18 mouse cellular contexts compared by ENCODE assay signal in genomic region chr1:154678989-154679388, GRCm38 (mm10).
"Had no signal": no experiment of that assay in that cellular context is flagged by ENCODE, and none has a peak within 500 bp of the region (broad histone marks: within the 10 kb centered on the region; RNA-seq: fewer than 3 reads in every experiment).

No protein-coding gene starts in this region.

- H3K27me3 ChIP-seq: megakaryocyte, embryonic 14.5 days; neural tube, embryonic 13.5 days; neural tube, embryonic 15.5 days had no signal

- ATAC-seq: liver, postnatal 0 days had no signal

- H3K27ac ChIP-seq: neural tube, embryonic 13.5 days; neural tube, embryonic 15.5 days had no signal

- H3K4me1 ChIP-seq: megakaryocyte, embryonic 14.5 days; neural tube, embryonic 13.5 days; neural tube, embryonic 15.5 days had no signal

- DNase-seq: liver, postnatal 0 days; lung, embryonic 14.5 days; lung, postnatal 10 days; lung, postnatal 4 days; midbrain, embryonic 14.5 days; retina, postnatal 1 day; right cerebral cortex, adult 18-20 months; right cerebral cortex, postnatal 25 days; right cerebral cortex, postnatal 4 days; spleen, adult 18-20 months; thymus, adult 18-20 months; thymus, postnatal 14 days; thymus, postnatal 36 days had no signal

- H3K4me3 ChIP-seq: megakaryocyte, embryonic 14.5 days; myocyte; neural tube, embryonic 13.5 days; neural tube, embryonic 15.5 days had no signal

- H3K9ac ChIP-seq: liver, postnatal 0 days; lung, embryonic 14.5 days; neural tube, embryonic 13.5 days; neural tube, embryonic 15.5 days had no signal

- H3K9me3 ChIP-seq: megakaryocyte, embryonic 14.5 days; neural tube, embryonic 13.5 days; neural tube, embryonic 15.5 days had no signal

- H3K36me3 ChIP-seq: neural tube, embryonic 13.5 days; neural tube, embryonic 15.5 days had no signal

- H3K4me2 ChIP-seq: lung, embryonic 14.5 days; midbrain, embryonic 11.5 days; neural tube, embryonic 13.5 days; neural tube, embryonic 15.5 days had no signal
